In genomic region chr6:128760016-128760415, GRCm38 (mm10) we compare ENCODE assay signal across 8 mouse cellular contexts. TPM values are rescaled to one million over a fixed set of nuclear protein-coding genes. Genes with fewer than 3 reads are reported as not detected.
DNase-seq lines count a peak whose midpoint lies in the region; ATAC-seq lines count a peak whose summit lies in the region.
"Not testable (repeated sequence)": the region's sequence is repeated elsewhere in the genome, so short reads cannot be mapped to it uniquely, and the experiment has no call there.

No protein-coding gene starts in this region.

- not testable (repeated sequence) for H3K4me1 ChIP-seq in intestine, embryonic 15.5 days (replicated peaks)

- not testable (repeated sequence) for H3K9me3 ChIP-seq in intestine, embryonic 15.5 days

- H3K4me3 ChIP-seq in intestine, embryonic 15.5 days (replicated peaks), result peak overlapping the region; percentile 63

- H3K27ac ChIP-seq in intestine, embryonic 15.5 days, result peak overlapping the region; percentile 85

- WGBS in intestine, embryonic 15.5 days, result under 1% methylated on average over 22 of the region's 22 CpGs

- not testable (repeated sequence) for H3K36me3 ChIP-seq in intestine, embryonic 15.5 days

- H3K27me3 ChIP-seq in intestine, embryonic 15.5 days (replicated peaks), result not testable (repeated sequence)

- peak; percentile 87 for DNase-seq in adrenal gland, adult 8-10 months
- peak; percentile 80 for DNase-seq in embryo, embryonic 11.5 days (ENCODE audit: low read depth, low spot score)
- peak; percentile 84 to 95 for DNase-seq in gastrocnemius, postnatal 36 days
- peak; percentile 95 to 97 for DNase-seq in left cerebral cortex, postnatal 25 days (ENCODE audit: low spot score in 2 of 2)
- DNase-seq in mesoderm, embryonic 11.5 days (ENCODE audit: low read depth, low spot score), result peak; percentile 91
- DNase-seq in right cerebral cortex, postnatal 25 days, result peak; percentile 91
- peak; percentile 85 to 92 for DNase-seq in urinary bladder, postnatal 4 days (ENCODE audit: low spot score in 2 of 2)

- intact Hi-C loops in gastrocnemius, postnatal 36 days (cut with DNase I), result loop anchor here (5.0 to 10.0 kb wide), 2 partner anchors 475 to 772 kb away; partner anchors contain the start of gene Gabarapl1
- intact Hi-C loops in left cerebral cortex, postnatal 25 days (cut with DNase I), result loop anchor here (2.0 to 10.0 kb wide), 2 partner anchors 79 to 775 kb away; partner anchors contain the start of gene Gabarapl1

- peak overlapping the region; percentile 47 for H3K4me2 ChIP-seq in intestine, embryonic 15.5 days (replicated peaks)

- peak overlapping the region; percentile 59 for H3K9ac ChIP-seq in intestine, embryonic 15.5 days

- peak; percentile 38 for ATAC-seq in intestine, embryonic 15.5 days

RNA-seq across cellular contexts. Expression of gene Klrb1c, which starts 29.0 kb away (rescaled TPM):
- 1 to 10 TPM in 1 of 4 experiments, under 1 TPM in 3; 0.22 to 1.0 (median 0.56) TPM for total RNA-seq in adrenal gland, adult 8-10 months (2022)
- not detected for total RNA-seq in gastrocnemius, postnatal 36 days (2021)
- 0.30 and 0.34 TPM in 2 replicates for polyA plus RNA-seq in intestine, embryonic 15.5 days (2015; fragmentation: Nextera tagmentation; extraction: Ambion mirVana)
- total RNA-seq in left cerebral cortex, postnatal 25 days (2021), result not detected

RNA-seq across cellular contexts. Expression of gene Klrb1, which starts 37.2 kb away (rescaled TPM):
- not detected for total RNA-seq in adrenal gland, adult 8-10 months (2022)
- total RNA-seq in gastrocnemius, postnatal 36 days (2021), result not detected
- not detected in 2 replicates for polyA plus RNA-seq in intestine, embryonic 15.5 days (2015; fragmentation: Nextera tagmentation; extraction: Ambion mirVana)
- not detected for total RNA-seq in left cerebral cortex, postnatal 25 days (2021)

Comparison
In these comparisons a context has a peak if more than half of its experiments do, and no peak if none do; other contexts are left out.
1. Peak in every context shown above with its lines: DNase-seq, ATAC-seq, H3K4me3 ChIP-seq and H3K27ac ChIP-seq.